Comparison of ENCODE assay signal across 27 mouse cellular contexts in genomic region chr13:19357301-19357700, GRCm38 (mm10). TPM values are rescaled to one million over a fixed set of nuclear protein-coding genes. Genes with fewer than 3 reads are reported as not detected.
A peak's percentile ranks its signal among the peaks of the same experiment; 100 is the strongest.
DNase-seq lines count a peak whose midpoint lies in the region; ATAC-seq lines count a peak whose summit lies in the region.
"Had no signal": no experiment of that assay in that cellular context is flagged by ENCODE, and none has a peak within 500 bp of the region (broad histone marks: within the 10 kb centered on the region; RNA-seq: fewer than 3 reads in every experiment).

No protein-coding gene starts in this region.

- peak overlapping the region; percentile 79 for H3K27ac ChIP-seq in heart, embryonic 16.5 days (ENCODE audit: low read length)
- H3K27ac ChIP-seq in heart, embryonic 12.5 days (ENCODE audit: poor library complexity, severe bottlenecking) = no peak overlapping the region
- no peak overlapping the region for H3K27ac ChIP-seq in midbrain, embryonic 16.5 days (ENCODE audit: low read length)
- H3K27ac ChIP-seq: embryonic facial prominence, embryonic 13.5 days; forebrain, embryonic 10.5 days; forebrain, embryonic 15.5 days; hindbrain, embryonic 13.5 days; kidney, embryonic 15.5 days; layer of hippocampus, adult 2 months; left cerebral cortex, adult 2 months; limb, embryonic 12.5 days; liver, embryonic 15.5 days; midbrain, embryonic 12.5 days; neural tube, embryonic 13.5 days; stomach, embryonic 15.5 days had no signal

- H3K4me3 ChIP-seq in heart, embryonic 16.5 days (ENCODE audit: low read length) = no peak overlapping the region
- H3K4me3 ChIP-seq in heart, embryonic 12.5 days = no peak overlapping the region
- no peak overlapping the region for H3K4me3 ChIP-seq in midbrain, embryonic 16.5 days (ENCODE audit: low read depth, low read length)
- H3K4me3 ChIP-seq: embryonic facial prominence, embryonic 13.5 days; forebrain, embryonic 10.5 days; forebrain, embryonic 15.5 days; hindbrain, embryonic 13.5 days; kidney, embryonic 15.5 days; layer of hippocampus, adult 2 months; left cerebral cortex, adult 2 months; limb, embryonic 12.5 days; liver, embryonic 15.5 days; midbrain, embryonic 12.5 days; neural tube, embryonic 13.5 days; stomach, embryonic 15.5 days had no signal

- no peak for ATAC-seq in heart, embryonic 16.5 days (replicated peaks; ENCODE audit: extremely low read depth, insufficient read depth, low FRiP score)
- no peak for ATAC-seq in heart, embryonic 12.5 days (ENCODE audit: insufficient number of reproducible peaks, low FRiP score)
- no peak for ATAC-seq in midbrain, embryonic 16.5 days

- H3K4me2 ChIP-seq in heart, embryonic 16.5 days (ENCODE audit: low read depth, low read length) = peak overlapping the region; percentile 12
- H3K4me2 ChIP-seq in heart, embryonic 12.5 days = no peak overlapping the region
- no peak overlapping the region for H3K4me2 ChIP-seq in midbrain, embryonic 16.5 days (ENCODE audit: low read length)
- H3K4me2 ChIP-seq: embryonic facial prominence, embryonic 13.5 days; forebrain, embryonic 15.5 days; hindbrain, embryonic 13.5 days; kidney, embryonic 15.5 days; limb, embryonic 12.5 days; liver, embryonic 15.5 days; lung, embryonic 14.5 days; midbrain, embryonic 12.5 days; neural tube, embryonic 13.5 days; stomach, embryonic 15.5 days had no signal

- peaks cover 7% of the 10 kb centered on the region for H3K36me3 ChIP-seq in heart, embryonic 16.5 days (ENCODE audit: control insufficient read depth, insufficient read depth)
- H3K36me3 ChIP-seq in heart, embryonic 12.5 days = peaks cover 31% of the 10 kb centered on the region
- peaks cover 19% of the 10 kb centered on the region for H3K36me3 ChIP-seq in midbrain, embryonic 16.5 days (ENCODE audit: control insufficient read depth, insufficient read depth, low read length)
- H3K36me3 ChIP-seq: liver, embryonic 15.5 days had no signal

- 79% methylated on average over 7 of the region's 7 CpGs for WGBS in heart, embryonic 16.5 days
- WGBS in heart, embryonic 12.5 days = 80% methylated on average over 7 of the region's 7 CpGs
- 87% methylated on average over 7 of the region's 7 CpGs for WGBS in midbrain, embryonic 16.5 days

- intact Hi-C loops in heart, postnatal 36 days (cut with DNase I) = no loop called here

- H3K27me3 ChIP-seq in heart, embryonic 16.5 days (ENCODE audit: control insufficient read depth, insufficient read depth, low read length) = no peaks in the 10 kb centered on the region
- H3K27me3 ChIP-seq in heart, embryonic 12.5 days (replicated peaks) = no peaks in the 10 kb centered on the region
- no peaks in the 10 kb centered on the region for H3K27me3 ChIP-seq in midbrain, embryonic 16.5 days (ENCODE audit: control insufficient read depth, insufficient read depth, low read depth, low read length)
- H3K27me3 ChIP-seq: embryonic facial prominence, embryonic 13.5 days; forebrain, embryonic 15.5 days; hindbrain, embryonic 13.5 days; kidney, embryonic 15.5 days; limb, embryonic 12.5 days; liver, embryonic 15.5 days; megakaryocyte, embryonic 14.5 days; midbrain, embryonic 12.5 days; neural tube, embryonic 13.5 days; stomach, embryonic 15.5 days had no signal

- no peak overlapping the region for H3K9ac ChIP-seq in heart, embryonic 16.5 days (ENCODE audit: low read length)
- no peak overlapping the region for H3K9ac ChIP-seq in heart, embryonic 12.5 days
- H3K9ac ChIP-seq in midbrain, embryonic 16.5 days (ENCODE audit: low read depth, low read length) = no peak overlapping the region
- H3K9ac ChIP-seq: embryonic facial prominence, embryonic 13.5 days; forebrain, embryonic 15.5 days; hindbrain, embryonic 13.5 days; kidney, embryonic 15.5 days; limb, embryonic 12.5 days; liver, embryonic 15.5 days; lung, embryonic 14.5 days; midbrain, embryonic 12.5 days; neural tube, embryonic 13.5 days; stomach, embryonic 15.5 days had no signal

- H3K9me3 ChIP-seq in heart, embryonic 16.5 days (replicated peaks; ENCODE audit: control insufficient read depth, low read length) = no peaks in the 10 kb centered on the region
- H3K9me3 ChIP-seq in heart, embryonic 12.5 days (replicated peaks) = no peaks in the 10 kb centered on the region
- H3K9me3 ChIP-seq in midbrain, embryonic 16.5 days (replicated peaks; ENCODE audit: control insufficient read depth, low read length, poor library complexity, severe bottlenecking) = no peaks in the 10 kb centered on the region
- H3K9me3 ChIP-seq: embryonic facial prominence, embryonic 13.5 days; forebrain, embryonic 10.5 days; forebrain, embryonic 15.5 days; hindbrain, embryonic 13.5 days; kidney, embryonic 15.5 days; limb, embryonic 12.5 days; liver, embryonic 15.5 days; megakaryocyte, embryonic 14.5 days; midbrain, embryonic 12.5 days; neural tube, embryonic 13.5 days; stomach, embryonic 15.5 days had no signal

- no peaks in the 10 kb centered on the region; the same call in 1 of the 2 replicates for H3K4me1 ChIP-seq in heart, embryonic 16.5 days (ENCODE audit: control insufficient read depth, insufficient read depth, low read length)
- H3K4me1 ChIP-seq in heart, embryonic 12.5 days (replicated peaks) = no peaks in the 10 kb centered on the region
- H3K4me1 ChIP-seq in midbrain, embryonic 16.5 days (ENCODE audit: control insufficient read depth, insufficient read depth, low read length) = 0 out of 2 replicates have a peak, but pooled peaks cover 2% of the 10 kb centered on the region
- H3K4me1 ChIP-seq: embryonic facial prominence, embryonic 13.5 days; kidney, embryonic 15.5 days; liver, embryonic 15.5 days; stomach, embryonic 15.5 days had no signal

- peak; percentile 93 for DNase-seq in heart, adult 11 months
- DNase-seq in heart, postnatal 36 days = no peak
- DNase-seq in thymus, postnatal 0 days (ENCODE audit: low spot score) = peak; percentile 31
- no peak for DNase-seq in thymus, postnatal 4 days
- DNase-seq: adrenal gland, postnatal 36 days; cerebellum, adult 18-20 months; kidney, adult 18-20 months; kidney, postnatal 25 days; lung, postnatal 4 days; right cerebral cortex, postnatal 4 days had no signal

RNA-seq across cellular contexts. Expression of gene Stard3nl, which starts 38.3 kb away (rescaled TPM):
- 10 to 100 TPM; 15.1 to 17.8 TPM for total RNA-seq in heart, postnatal 36 days (2021)
- polyA plus RNA-seq in heart, embryonic 16.5 days (2015; fragmentation: Nextera tagmentation; extraction: Ambion mirVana) = 65.7 and 72.4 TPM in 2 replicates
- 90.7 and 93.0 TPM in 2 replicates for polyA plus RNA-seq in heart, embryonic 12.5 days (2016; fragmentation: Nextera tagmentation; extraction: Ambion mirVana)
- polyA plus RNA-seq in thymus, postnatal 0 days (2015; fragmentation: Nextera tagmentation; extraction: Ambion mirVana) = 58.6 and 66.6 TPM in 2 replicates
- polyA plus RNA-seq in midbrain, embryonic 16.5 days (2015; fragmentation: Nextera tagmentation; extraction: Ambion mirVana) = 223 and 230 TPM in 2 replicates

Comparison
In these comparisons a context has a peak if more than half of its experiments do, and no peak if none do; other contexts are left out.
1. DNase-seq: peak in heart, adult 11 months (single experiment) and thymus, postnatal 0 days (single experiment); none in heart, postnatal 36 days (0 of 2) and thymus, postnatal 4 days (single experiment).